Mouse (Mus musculus) heart, adult 2 months (tissue): ENCODE measurements around the gene Slc25a36.

ENCODE experiments used
- CTCF ChIP-seq: fragments of 200-600 bp; IDR thresholded peaks from 2 replicates; pipeline ENCODE4 v1.8.1; 2022; ENCODE audit warnings: antibody characterized with exemption, mild to moderate bottlenecking, moderate library complexity
- EP300 ChIP-seq: fragments of 200-500 bp; IDR thresholded peaks from 2 replicates; pipeline ENCODE4 v1.6.1; 2011; ENCODE audit warnings: low read depth, low read length, control low read depth; ENCODE audit not compliant: insufficient read depth

DNA sequence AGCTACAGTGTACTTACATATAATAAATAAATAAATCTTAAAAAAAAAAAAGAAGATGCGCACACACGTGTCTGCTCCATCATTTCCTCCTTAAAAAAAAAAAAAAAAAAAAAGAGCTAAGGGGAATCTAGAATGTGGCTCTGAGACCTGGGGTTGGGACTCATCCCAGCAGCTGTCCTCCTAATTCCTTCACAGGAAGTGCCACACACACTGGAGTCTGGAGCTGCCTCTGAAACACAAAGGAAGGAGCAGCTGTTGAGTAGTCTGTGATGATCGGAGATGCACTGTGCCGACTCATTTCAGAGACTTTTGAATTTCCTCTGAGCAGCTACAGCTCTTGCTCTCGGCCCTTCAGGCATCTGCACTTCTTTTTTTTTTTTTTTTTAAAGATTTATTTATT, 41.0 kb downstream of the Slc25a36 start:
- TF ChIP-seq EP300 (no peak), CTCF (no peak)
